Mouse (Mus musculus) naive thymus-derived CD4-positive, alpha-beta T cell, adult 2 months (primary cell): ENCODE measurements around the gene Lpgat1.

ENCODE experiments used
- DNase-seq: peaks from one replicate; pipeline ENCODE4 v3.0.0-alpha.2; 2011; ENCODE audit warnings: low read depth

The Lpgat1 gene

DNA sequence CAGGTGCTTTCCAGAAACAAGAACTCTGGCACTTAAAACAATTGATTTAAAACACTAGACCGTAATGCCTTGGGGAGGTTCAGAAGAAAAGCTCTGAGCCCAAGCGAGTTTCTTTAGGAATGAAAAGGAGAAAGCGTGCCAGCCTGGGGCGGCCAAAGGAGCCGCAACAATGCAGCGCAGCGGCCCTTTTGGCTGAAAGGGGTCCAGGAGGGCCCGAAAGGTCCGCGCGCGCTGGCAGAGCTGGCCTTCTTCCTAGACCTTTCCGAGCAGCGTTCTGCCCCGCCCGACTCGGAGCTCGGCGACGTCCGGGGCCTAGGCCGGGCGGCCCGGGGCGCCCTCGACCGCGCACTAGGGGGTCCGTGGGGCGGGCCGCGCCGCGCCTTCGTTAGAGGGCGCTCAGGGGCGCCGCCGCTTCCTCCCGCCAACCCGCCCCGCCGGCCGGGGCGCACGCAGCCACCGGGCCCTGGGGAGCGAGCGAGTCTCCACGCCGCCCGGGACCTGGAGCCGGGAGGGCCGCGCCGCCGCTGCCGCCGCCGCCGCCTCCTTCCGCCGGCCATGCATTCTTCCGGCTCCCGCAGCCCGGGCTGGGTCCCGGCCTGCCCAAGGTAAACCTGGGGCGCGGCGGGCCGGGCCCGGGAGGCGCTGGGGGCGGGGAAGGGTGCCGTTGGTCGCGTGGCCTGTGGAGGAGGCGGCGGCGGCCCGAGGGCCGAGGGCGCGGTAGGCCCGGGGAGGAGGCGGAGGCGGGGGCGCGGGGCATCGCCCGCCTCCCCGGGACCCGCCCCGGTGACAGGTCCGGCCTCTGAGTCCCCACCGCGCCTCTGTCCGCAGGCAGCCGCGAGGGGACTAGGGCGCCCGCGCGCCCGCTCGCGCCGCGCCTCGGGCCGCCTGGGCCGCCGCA is at the start of gene Lpgat1:
Gene Lpgat1 (plus strand): TSS at position 234 of the 898 bp plus-strand sequence.
- peak; percentile 73 for DNase-seq

GRCm38 (mm10) chr1:191668030-191668429 is 49.6 kb upstream of the Lpgat1 start:
- DNase-seq = no peak

DNA sequence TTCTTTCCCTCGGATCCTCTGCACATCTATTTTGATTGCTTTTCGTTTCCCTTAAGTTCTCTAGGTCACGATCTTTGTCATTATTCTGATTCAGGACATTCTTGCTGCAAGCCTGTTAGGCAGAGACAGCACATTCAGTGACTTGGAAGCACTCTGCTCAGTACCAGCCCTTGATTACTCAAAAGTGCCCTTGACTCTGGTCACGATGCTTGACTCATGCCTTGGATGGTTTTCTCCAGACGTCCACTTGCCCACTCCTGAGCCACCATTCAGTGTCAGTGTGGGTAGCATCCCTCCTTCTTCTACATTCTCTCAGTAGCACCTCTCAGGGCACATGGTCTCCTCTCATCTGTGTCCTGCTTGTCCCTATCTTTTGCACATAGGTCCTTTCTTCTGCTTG is 43.6 kb upstream of the Lpgat1 start:
- DNase-seq = no peak

GRCm38 (mm10) chr1:191681633-191682032 is 36.0 kb upstream of the Lpgat1 start:
- no peak for DNase-seq

DNA sequence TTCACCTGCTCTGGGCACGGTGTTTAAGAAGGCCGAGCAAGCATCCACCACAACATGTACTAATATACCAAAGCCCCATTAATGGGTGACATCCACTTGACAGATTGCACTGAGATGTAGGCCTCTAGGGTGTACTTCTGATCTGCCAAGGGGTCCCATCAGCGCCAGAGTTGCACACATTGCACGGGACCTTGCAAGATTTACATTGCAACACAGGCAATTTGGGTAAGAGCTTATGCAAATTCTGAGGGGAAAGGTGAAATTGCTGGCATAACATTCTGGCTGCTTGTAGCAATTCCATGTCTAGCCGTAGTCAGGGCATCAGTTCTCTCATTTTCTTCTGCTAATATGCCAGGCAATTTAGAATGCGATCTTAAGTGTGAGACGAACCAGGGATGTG is 30.1 kb upstream of the Lpgat1 start:
- no peak for DNase-seq

DNA sequence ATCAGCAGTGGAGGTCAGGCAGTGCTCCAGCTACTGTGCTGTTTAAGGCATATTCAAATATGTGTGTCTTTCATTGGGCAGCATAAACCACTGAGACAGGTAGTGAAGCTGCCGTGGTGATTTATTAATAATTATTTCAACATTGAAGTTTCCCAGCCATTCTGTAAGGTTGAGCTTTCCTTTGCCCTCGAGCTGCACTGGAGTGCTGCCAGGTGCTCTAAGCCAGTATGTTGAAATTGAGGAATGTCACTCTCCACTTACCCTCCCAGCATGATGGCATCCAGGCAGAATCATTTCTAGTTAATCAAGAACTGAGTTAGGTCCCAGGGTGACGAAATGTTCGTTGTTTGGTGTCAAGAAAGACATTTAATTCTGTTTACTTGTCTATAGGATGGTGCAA is 24.4 kb upstream of the Lpgat1 start:
- DNase-seq = no peak

DNA sequence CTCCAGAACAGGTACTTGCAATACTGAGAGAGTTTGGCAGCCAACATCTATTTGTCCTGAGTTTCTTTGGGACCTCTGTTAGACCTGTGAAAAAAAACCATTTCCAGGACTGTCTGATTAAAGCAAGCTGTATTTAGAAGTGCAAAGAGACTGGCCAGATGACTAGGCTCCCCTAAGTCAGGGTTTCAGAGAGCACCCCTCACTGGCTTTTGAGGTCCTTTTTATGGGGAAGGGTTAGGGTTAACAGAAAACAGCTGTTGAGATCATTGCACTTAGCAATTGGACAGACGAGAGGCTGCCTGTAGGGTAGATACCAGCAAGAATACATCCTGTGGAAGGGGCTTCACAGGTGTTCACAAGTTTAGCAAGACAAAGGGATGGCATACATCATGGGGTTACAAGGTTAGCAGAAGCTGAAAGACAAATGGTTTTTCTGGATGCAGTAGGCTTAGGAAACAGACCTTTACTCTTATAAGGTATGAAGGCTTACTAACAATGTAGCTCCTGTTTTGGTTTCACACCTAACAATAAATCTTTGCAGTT is 19.3 kb upstream of the Lpgat1 start:
- DNase-seq = no peak

DNA sequence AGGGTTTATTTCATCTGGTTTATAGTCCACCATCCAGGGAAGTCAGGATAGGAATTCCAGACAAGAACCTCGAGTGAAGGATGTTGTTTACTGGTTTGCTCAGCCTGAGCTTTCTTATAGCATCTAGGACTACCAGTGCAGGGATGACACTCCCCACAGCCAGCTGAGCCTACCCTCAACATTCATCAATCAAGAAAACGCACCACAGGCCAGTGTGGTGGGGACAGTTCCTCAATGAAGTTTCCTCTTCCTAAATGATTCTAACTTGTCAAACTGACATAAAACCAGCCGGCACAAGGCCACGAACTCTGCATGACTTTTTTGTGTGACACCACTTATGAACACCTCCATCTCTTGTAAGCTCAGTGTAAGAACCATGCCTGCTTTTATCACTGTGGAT is 13.1 kb upstream of the Lpgat1 start:
- no peak for DNase-seq

DNA sequence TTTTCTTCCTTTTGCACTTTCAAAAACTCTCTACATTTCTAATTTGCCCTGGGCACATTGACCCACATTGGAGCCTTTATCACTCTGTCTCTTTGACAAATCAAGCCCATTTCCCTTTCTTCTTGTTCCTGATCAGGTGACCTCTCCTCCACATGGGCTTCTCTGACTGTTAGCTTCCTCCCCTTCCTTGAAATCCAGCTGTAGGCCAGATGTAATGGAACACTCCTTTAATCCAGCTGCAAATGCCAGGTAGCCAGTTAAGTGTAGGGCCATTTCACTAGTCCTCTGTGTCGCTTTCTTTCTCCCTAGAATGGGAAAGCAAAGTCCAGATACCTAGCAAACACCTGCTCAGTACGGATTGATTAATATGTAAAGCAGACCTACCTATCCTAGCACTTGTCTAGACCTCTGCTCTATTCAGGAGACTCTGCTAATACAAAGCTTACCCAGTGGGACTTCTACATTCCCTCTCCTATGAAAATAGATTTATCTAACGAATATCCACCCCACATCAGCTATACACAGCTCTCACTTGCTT is 11.0 kb upstream of the Lpgat1 start:
- DNase-seq = no peak

- no peak for DNase-seq
Measured at GRCm38 (mm10) chr1:191709811-191710210, 7.8 kb upstream of the Lpgat1 start.

DNA sequence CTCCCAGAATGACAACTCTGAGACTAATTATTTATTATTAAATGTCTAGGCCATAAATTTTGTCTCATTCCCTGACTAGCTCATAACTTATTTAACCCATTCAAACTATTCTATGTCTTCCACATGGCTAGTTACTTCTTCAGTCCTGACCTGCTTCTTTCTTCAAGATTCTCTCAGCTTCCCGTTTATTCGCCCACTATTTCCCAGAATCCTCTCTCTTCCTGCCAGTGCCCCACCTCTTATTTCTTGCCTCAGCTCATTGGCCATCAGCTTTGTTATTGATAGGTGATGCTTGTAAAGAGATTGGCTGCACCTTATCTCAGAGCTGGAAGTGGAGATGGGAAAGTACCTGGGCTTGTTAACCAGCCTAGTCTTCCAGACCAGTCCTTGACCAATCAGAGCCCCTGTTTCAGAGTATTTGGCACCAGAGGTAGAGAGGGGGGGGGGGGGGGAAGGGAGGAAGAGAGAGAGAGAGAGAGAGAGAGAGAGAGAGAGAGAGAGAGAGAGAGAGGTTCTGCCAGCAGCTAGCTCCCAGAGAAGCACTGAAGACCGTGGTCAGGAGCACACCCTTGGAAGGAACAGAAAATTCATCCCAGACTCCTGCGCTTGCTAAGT is 5.3 kb upstream of the Lpgat1 start:
- DNase-seq = no peak

DNA sequence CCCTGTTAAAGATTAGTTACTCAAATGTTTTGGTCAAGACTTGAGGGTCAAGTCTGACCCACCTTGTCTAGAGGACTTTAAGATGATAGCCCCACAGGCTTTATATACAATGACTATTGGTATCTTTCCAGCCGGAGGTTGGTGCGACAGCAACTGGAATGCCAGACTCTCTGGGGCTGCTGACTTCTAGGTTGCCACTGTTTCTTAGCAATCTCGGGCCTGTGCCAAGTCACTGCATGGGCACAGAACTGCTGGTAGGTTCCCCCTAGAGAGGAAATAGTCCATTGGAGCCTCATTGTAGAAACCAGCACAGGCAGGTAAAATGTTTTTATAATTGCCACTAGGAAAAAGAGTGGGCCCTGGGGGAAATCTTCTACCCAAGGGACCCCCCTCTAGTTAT is 3.8 kb upstream of the Lpgat1 start:
- no peak for DNase-seq

DNA sequence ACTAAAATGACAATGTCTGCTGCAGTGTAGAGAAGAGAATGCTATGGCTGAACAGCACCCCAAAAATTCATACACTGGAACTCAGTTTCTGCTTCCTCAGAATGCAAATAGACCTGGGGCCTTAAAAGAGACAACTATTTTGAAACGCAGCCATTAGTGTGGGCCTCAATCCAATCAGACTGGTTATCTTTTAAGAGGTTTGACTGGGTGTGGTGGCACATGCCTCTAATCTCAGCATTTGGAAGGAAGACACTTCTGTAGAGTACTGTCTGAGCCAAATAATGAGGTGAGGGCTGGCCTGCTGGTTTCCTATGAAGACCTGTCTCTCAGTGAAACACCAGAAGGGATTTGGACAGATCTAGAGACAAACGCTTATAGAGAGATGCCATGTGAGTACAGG is 2.5 kb upstream of the Lpgat1 start:
- DNase-seq = no peak

DNA sequence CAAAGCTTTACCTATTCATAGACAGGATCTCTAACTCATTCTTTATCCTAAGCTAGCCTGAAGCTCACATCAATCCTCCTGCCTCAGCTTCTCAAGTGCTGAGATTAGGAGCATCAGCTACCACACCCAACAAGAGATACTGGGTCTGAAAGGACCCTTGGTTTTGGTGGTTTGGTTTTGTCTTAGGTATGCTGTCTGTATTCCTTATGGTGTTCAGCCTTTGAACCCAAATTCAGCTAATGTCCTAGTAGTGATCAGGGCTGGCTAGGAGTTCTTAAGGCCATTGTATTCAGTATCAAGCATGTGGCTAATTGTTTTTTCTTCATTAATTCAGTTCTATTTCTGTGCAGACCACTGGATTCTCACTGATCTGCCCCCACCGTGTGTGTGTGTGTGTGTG is 493 bp upstream of the Lpgat1 start:
- peak; percentile 44 for DNase-seq

GRCm38 (mm10) chr1:191718522-191719281 is 1.1 kb downstream of the Lpgat1 start:
- DNase-seq = peak; percentile 43

GRCm38 (mm10) chr1:191719326-191719725 is 1.7 kb downstream of the Lpgat1 start:
- peak; percentile 15 for DNase-seq

DNA sequence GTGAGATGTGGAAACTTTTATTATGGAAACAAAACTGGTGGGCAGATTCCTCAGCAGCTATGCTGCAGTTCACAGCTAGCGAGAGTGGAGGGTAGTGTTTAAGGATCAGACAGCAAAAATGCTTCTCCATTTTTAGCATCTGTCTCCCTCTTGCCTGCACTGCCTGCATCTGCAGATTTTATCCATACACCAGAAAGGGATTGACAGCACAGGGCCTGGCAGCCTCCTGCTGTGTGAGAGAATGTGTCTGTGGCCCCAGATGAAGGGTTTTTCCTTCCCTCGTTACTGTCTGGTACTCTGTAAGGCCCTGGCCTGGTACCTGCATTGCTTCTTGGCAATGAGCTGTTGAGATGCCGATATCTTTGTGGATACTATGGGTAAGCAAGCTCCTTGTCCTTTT is 2.8 kb downstream of the Lpgat1 start:
- no peak for DNase-seq

DNA sequence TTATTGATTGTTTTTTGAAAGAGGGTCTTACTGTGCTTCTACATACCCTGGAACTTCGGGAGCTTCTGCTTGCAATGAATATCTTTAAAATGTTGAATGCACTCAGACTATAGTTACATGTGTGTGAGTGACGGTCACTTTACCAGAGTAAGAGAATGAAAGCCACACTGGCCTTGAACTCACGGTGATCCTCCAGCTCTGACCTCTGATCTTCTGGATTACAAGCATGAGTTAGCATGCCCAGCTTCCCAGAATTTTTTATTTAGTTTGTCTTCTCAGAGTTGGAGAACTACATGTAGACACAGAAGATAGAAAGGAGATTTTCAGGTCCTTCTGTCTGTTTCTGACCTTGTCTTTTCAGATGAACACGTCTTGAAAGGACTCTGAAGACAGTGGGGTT is 5.1 kb downstream of the Lpgat1 start:
- no peak for DNase-seq

DNA sequence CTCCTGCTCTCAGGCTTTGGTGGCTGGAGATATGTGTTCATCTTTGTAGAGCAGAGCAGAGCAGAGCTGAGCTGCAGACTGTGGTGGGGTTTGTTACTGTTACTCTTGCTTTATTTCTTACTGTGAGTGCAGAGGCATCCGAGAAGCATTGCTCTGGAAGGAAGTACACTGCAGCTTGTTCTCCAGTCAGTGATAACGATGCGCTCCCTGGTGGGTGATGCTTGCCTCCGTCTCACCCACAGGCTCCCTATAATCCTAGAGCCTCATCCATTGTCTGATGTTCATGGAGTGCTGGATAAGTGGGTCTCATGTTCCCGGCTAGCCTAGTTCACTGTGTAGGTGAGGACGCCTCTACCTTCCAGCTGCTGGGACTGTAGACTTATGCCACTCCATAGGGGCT is 6.0 kb downstream of the Lpgat1 start:
- no peak for DNase-seq

DNA sequence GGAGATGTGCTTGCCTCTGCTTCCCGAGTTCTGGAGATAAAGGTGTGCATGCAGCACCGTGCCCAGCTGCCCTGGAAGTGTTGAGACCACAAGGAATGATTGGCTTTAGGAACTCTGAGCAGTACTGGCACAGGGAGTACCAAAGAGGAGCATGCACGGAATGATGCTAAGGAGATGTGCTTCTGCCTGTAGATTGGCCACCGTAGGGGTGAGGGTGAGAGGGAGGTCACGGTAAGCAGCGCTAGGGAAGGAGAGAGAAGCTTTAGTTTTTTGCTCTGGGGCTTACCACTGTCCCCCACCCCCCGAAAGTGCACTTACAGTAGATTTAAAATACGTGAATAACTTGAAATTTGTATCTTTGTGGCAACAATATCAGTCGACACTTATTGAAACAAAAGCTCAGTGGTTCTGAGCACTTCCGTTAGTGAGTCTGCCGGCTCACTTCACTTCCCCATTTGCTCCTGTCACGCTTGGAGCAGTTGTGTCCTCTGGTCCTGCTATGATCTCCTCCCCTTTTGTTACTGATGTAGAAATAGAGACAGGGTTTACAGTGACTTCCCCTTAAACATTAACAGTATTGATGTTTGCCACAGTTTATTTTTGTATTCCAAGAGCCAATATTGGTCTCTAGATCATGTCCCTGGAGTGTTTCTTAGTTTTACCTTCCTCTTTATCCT is 6.9 kb downstream of the Lpgat1 start:
- DNase-seq = peak; percentile 16

DNA sequence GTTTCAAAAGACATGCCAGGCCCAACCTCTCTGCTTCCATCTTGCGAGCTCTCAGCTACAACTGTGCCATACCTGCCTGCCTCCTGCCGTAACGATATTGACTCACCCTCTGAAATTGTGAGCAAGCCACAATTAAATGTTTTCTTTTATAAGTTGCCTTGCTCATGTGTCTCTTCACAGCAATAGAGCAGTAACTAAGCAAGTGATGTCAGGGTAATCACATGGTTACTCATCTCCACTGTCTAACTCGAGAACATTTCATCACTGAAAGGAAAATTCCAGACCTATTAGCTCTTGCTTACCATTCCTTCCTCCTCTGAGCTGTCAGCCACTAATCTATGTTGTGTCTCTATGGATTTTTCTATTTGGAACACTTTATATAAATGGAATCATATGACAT is 15.0 kb downstream of the Lpgat1 start:
- DNase-seq = no peak

- DNase-seq = no peak
Measured at GRCm38 (mm10) chr1:191733822-191734221, 16.2 kb downstream of the Lpgat1 start.
